Mouse (Mus musculus) ES-Bruce4 (cell line): ENCODE results near the gene Mroh2a.

ENCODE experiments used
- CTCF ChIP-seq: IDR thresholded peaks from one replicate; pipeline ENCODE4 v1.8.1; 2011; ENCODE audit warnings: low read depth, low read length
- POLR2A ChIP-seq: IDR thresholded peaks from one replicate; pipeline ENCODE4 v1.8.1; 2011; ENCODE audit warnings: low read length; ENCODE audit not compliant: insufficient read depth

DNA sequence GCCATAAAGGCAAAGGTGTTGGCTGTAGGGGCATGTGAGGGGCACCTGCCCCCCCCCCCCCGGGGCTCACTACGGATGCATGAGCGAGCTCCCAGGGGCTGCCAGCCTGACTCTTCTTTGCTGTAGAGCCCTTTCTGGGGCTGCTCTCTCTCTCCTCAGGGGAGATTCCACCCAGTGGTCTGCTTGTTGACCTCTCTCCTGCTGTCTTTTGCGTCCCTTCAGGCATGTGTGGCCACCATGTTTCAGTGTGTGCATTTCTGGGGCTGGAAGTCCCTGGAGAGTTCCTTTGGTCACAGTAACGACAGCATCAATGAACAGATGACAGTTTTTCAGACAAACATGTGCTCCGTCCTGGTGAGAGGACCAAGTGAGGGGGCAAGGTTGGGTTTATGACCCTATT, 31.6 kb downstream of the Mroh2a start:
- no peak for TF ChIP-seq POLR2A
- TF ChIP-seq CTCF = no peak
